Mouse (Mus musculus) spleen, adult 2 months (tissue): ENCODE measurements around the gene Erf.

Experiments used
- CTCF ChIP-seq: fragments of 200-500 bp; IDR thresholded peaks from 2 replicates; pipeline ENCODE4 v1.5.1; 2011; ENCODE audit warnings: mild to moderate bottlenecking, inconsistent platforms; ENCODE audit not compliant: insufficient read depth, insufficient read length, insufficient replicate concordance; ENCODE audit errors: extremely low read depth
- POLR2A ChIP-seq: fragments of 200-500 bp; IDR thresholded peaks from 2 replicates; pipeline ENCODE4 v1.6.1; 2011; ENCODE audit warnings: low read depth, low read length, inconsistent platforms

- TF ChIP-seq CTCF (no peak), POLR2A (no peak)
Measured at GRCm38 (mm10) chr7:25203624-25204023, 46.9 kb downstream of the Erf start.
